Mouse (Mus musculus): Measurements from ENCODE around the gene Sh3rf1. TPM values are rescaled to one million over a fixed set of nuclear protein-coding genes. Genes with fewer than 3 reads are reported as not detected.

Sh3rf1 gene
- polyA plus RNA-seq, 1 experiment: 19.7 TPM

- WGBS: 53% methylated on average over 7 of the region's 7 CpGs
- Histone ChIP-seq H3K4me3 (replicated peaks; ENCODE audit: extremely low read depth, low read depth, low read length) (no peak overlapping the region), H3K4me1 (ENCODE audit: control insufficient read depth, insufficient read depth, low read length) (no peaks in the 10 kb centered on the region)
- DNase-seq: no peak
- no peak for TF ChIP-seq CTCF (IDR thresholded peaks at IDR 0.05; ENCODE audit: insufficient read depth, low read length)
- TF ChIP-seq POLR2A (IDR thresholded peaks at IDR 0.05; ENCODE audit: borderline replicate concordance, extremely low read depth, low read depth, low read length): no peak
These were observed 118.9 kb downstream of the Sh3rf1 start for GRCm38 (mm10) chr8:61342473-61343026.

- Histone ChIP-seq H3K4me1 (ENCODE audit: control insufficient read depth, insufficient read depth, low read length) (peaks cover 6% of the 10 kb centered on the region), H3K4me3 (replicated peaks; ENCODE audit: extremely low read depth, low read depth, low read length) (no peak overlapping the region)
- WGBS: 58% methylated on average over 2 of the region's 2 CpGs
- no peak for DNase-seq
- TF ChIP-seq POLR2A (IDR thresholded peaks at IDR 0.05; ENCODE audit: borderline replicate concordance, extremely low read depth, low read depth, low read length): no peak
- TF ChIP-seq CTCF (IDR thresholded peaks at IDR 0.05; ENCODE audit: insufficient read depth, low read length): no peak
These were observed 120.8 kb downstream of the Sh3rf1 start for GRCm38 (mm10) chr8:61344435-61344834.

DNA sequence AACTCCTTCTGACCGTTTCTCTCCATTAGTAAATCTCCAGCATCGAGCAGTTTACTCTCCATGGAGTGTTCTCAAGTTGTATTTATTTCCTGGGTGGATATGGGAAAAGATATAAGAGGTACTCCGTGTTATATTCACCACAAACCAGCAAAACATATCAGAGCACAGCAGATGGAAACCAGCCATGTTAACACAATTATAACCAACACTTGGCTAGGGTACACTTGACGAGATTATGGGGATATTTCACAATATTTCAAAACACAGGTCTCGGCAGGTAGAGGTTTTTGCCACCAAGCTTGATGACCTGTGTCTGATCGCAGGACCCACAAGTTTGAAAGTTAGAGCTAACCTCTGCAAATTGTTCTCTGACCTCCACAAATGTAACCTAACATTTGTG lies 123.3 kb downstream of the Sh3rf1 start:
- no peak for TF ChIP-seq POLR2A (IDR thresholded peaks at IDR 0.05; ENCODE audit: borderline replicate concordance, extremely low read depth, low read depth, low read length)
- no peak for TF ChIP-seq CTCF (IDR thresholded peaks at IDR 0.05; ENCODE audit: insufficient read depth, low read length)
- H3K4me3 ChIP-seq (replicated peaks; ENCODE audit: extremely low read depth, low read depth, low read length): no peak overlapping the region
- whole genome bisulfite sequencing: 76% methylated on average over 6 of the region's 6 CpGs
- H3K4me1 ChIP-seq (ENCODE audit: control insufficient read depth, insufficient read depth, low read length): peaks cover 6% of the 10 kb centered on the region
- DNase-seq: no peak

DNA sequence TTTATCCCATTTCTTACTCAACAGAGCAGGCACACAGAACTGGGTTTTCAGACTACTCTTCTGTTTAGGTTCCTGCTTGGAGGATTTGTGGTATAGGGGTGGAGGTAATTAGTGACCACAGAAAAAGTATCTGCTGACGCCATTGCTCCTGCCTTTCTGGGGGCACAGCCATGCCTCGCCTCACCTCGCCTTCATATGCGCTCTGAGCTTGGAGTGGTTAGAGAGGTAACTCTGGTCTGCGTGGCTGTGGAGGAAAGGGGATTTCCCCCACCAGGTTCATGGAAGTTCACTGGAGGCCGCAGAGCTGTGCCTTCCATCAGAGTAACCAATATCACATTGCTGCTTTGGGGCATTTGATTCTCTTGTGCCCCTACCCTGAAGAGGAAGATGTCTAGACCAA lies 123.9 kb downstream of the Sh3rf1 start:
- no peak overlapping the region for H3K4me3 ChIP-seq (replicated peaks; ENCODE audit: extremely low read depth, low read depth, low read length)
- H3K4me1 ChIP-seq (ENCODE audit: control insufficient read depth, insufficient read depth, low read length): peaks cover 6% of the 10 kb centered on the region
- WGBS: 81% methylated on average over 6 of the region's 6 CpGs
- no peak for DNase-seq
- TF ChIP-seq CTCF (IDR thresholded peaks at IDR 0.05; ENCODE audit: insufficient read depth, low read length) (no peak), POLR2A (IDR thresholded peaks at IDR 0.05; ENCODE audit: borderline replicate concordance, extremely low read depth, low read depth, low read length) (no peak)

GRCm38 (mm10) chr8:61348029-61348428 lies 124.4 kb downstream of the Sh3rf1 start:
- H3K4me3 ChIP-seq (replicated peaks; ENCODE audit: extremely low read depth, low read depth, low read length): no peak overlapping the region
- no peak for DNase-seq
- TF ChIP-seq POLR2A (IDR thresholded peaks at IDR 0.05; ENCODE audit: borderline replicate concordance, extremely low read depth, low read depth, low read length): no peak
- no peak for TF ChIP-seq CTCF (IDR thresholded peaks at IDR 0.05; ENCODE audit: insufficient read depth, low read length)
- peaks cover 6% of the 10 kb centered on the region for H3K4me1 ChIP-seq (ENCODE audit: control insufficient read depth, insufficient read depth, low read length)
- 77% methylated on average over 5 of the region's 5 CpGs for WGBS

DNA sequence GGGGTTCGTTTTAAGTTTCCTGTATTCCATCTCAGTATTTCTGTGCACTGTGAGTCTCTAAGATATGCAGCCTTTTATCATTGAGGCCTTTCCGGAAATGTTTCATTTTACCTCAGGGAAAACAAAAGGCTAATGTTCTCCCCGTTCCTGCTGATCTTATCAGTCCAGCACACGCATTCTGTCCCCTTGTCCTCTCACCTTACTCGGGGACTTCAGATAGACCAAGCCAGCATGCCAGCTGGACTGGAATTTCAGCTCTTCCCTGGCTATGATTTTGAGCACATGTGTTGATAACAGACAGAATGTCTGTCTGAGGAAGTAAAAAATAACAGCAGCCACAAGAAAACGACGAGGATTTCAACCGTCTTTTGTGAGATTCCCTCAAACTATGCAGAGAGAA lies 124.8 kb downstream of the Sh3rf1 start:
- DNase-seq: no peak
- no peak for TF ChIP-seq POLR2A (IDR thresholded peaks at IDR 0.05; ENCODE audit: borderline replicate concordance, extremely low read depth, low read depth, low read length)
- TF ChIP-seq CTCF (IDR thresholded peaks at IDR 0.05; ENCODE audit: insufficient read depth, low read length): no peak
- 37% methylated on average over 8 of the region's 8 CpGs for WGBS
- peaks cover 6% of the 10 kb centered on the region for H3K4me1 ChIP-seq (ENCODE audit: control insufficient read depth, insufficient read depth, low read length)
- H3K4me3 ChIP-seq (replicated peaks; ENCODE audit: extremely low read depth, low read depth, low read length): no peak overlapping the region

- no peak for TF ChIP-seq CTCF (IDR thresholded peaks at IDR 0.05; ENCODE audit: insufficient read depth, low read length)
- TF ChIP-seq POLR2A (IDR thresholded peaks at IDR 0.05; ENCODE audit: borderline replicate concordance, extremely low read depth, low read depth, low read length): no peak
- Histone ChIP-seq H3K4me3 (replicated peaks; ENCODE audit: extremely low read depth, low read depth, low read length) (no peak overlapping the region), H3K4me1 (ENCODE audit: control insufficient read depth, insufficient read depth, low read length) (peaks cover 6% of the 10 kb centered on the region)
- DNase-seq: no peak
- 82% methylated on average over 9 of the region's 9 CpGs for WGBS
These were observed 126.8 kb downstream of the Sh3rf1 start for GRCm38 (mm10) chr8:61350443-61350842.

GRCm38 (mm10) chr8:61351638-61352037 lies 128.0 kb downstream of the Sh3rf1 start:
- 82% methylated on average over 5 of the region's 5 CpGs for WGBS
- peaks cover 6% of the 10 kb centered on the region for H3K4me1 ChIP-seq (ENCODE audit: control insufficient read depth, insufficient read depth, low read length)
- no peak for DNase-seq
- TF ChIP-seq POLR2A (IDR thresholded peaks at IDR 0.05; ENCODE audit: borderline replicate concordance, extremely low read depth, low read depth, low read length) (no peak), CTCF (IDR thresholded peaks at IDR 0.05; ENCODE audit: insufficient read depth, low read length) (no peak)
- no peak overlapping the region for H3K4me3 ChIP-seq (replicated peaks; ENCODE audit: extremely low read depth, low read depth, low read length)

GRCm38 (mm10) chr8:61355503-61355902 lies 131.8 kb downstream of the Sh3rf1 start:
- no peak overlapping the region for H3K4me3 ChIP-seq (replicated peaks; ENCODE audit: extremely low read depth, low read depth, low read length)
- H3K4me1 ChIP-seq (ENCODE audit: control insufficient read depth, insufficient read depth, low read length): no peaks in the 10 kb centered on the region
- no peak for DNase-seq
- 70% methylated on average over 5 of the region's 5 CpGs for WGBS
- TF ChIP-seq POLR2A (IDR thresholded peaks at IDR 0.05; ENCODE audit: borderline replicate concordance, extremely low read depth, low read depth, low read length): no peak
- no peak for TF ChIP-seq CTCF (IDR thresholded peaks at IDR 0.05; ENCODE audit: insufficient read depth, low read length)

GRCm38 (mm10) chr8:61359004-61359403 lies 135.3 kb downstream of the Sh3rf1 start:
- no peak for DNase-seq
- TF ChIP-seq CTCF (IDR thresholded peaks at IDR 0.05; ENCODE audit: insufficient read depth, low read length): no peak
- WGBS: 51% methylated on average over 8 of the region's 8 CpGs
- no peak overlapping the region for H3K4me3 ChIP-seq (replicated peaks; ENCODE audit: extremely low read depth, low read depth, low read length)
- no peaks in the 10 kb centered on the region for H3K4me1 ChIP-seq (ENCODE audit: control insufficient read depth, insufficient read depth, low read length)

All from lung, adult 2 months (tissue).